Mouse (Mus musculus) heart, adult 9 months (tissue): Measurements from ENCODE around the gene Hivep1.

ENCODE experiments used
- DNase-seq, 2 experiments: peaks; one replicate each; pipeline ENCODE4 v3.0.0; 2022; ENCODE audit warnings: low spot score in 2 of 2

Hivep1 gene

DNA sequence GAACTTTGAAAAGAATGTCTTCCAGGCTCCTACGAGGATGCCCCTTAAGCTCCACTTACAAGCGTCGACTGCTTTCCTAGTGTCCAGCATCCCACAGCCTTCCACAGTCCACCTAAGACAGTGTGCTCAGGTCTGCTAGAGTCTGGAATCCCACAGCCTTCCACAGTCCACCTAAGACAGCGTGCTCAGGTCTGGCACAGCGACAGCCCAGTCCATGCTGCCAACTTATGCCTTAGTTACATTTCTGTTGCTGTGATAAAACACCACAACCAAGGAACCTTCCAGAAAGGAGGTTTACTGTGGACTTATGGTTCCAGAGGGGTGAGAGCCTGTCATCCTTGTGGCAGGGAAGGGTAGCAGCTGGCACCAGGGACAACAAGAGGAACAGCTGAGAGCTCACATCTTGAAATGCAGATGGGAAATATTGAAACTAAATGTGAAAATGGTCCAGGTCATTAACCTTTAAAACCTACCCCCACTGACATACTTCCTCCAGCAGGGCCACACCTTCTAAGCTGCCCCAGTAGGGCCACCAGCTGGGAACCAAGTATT, 25.0 kb downstream of the Hivep1 start:
- DNase-seq = no peak

DNA sequence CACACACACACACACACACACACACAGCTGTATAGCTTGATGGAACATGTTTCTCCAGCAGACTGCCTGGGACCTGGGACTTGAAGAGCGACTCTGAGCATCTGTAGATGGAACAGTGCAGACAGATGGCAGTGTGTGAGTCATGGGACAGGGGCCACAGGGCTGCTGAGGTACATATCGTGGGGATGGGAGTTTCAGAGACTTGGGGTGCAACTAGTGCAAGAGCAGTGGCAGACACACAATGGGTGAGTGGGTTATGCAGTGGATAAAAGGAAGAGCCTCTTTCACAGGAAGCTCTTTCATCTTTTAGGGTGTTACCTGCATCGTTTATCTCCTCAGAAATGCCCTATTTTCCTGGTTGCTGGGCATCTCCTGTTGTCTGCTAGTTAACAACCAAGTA, 25.8 kb downstream of the Hivep1 start:
- no peak for DNase-seq

DNA sequence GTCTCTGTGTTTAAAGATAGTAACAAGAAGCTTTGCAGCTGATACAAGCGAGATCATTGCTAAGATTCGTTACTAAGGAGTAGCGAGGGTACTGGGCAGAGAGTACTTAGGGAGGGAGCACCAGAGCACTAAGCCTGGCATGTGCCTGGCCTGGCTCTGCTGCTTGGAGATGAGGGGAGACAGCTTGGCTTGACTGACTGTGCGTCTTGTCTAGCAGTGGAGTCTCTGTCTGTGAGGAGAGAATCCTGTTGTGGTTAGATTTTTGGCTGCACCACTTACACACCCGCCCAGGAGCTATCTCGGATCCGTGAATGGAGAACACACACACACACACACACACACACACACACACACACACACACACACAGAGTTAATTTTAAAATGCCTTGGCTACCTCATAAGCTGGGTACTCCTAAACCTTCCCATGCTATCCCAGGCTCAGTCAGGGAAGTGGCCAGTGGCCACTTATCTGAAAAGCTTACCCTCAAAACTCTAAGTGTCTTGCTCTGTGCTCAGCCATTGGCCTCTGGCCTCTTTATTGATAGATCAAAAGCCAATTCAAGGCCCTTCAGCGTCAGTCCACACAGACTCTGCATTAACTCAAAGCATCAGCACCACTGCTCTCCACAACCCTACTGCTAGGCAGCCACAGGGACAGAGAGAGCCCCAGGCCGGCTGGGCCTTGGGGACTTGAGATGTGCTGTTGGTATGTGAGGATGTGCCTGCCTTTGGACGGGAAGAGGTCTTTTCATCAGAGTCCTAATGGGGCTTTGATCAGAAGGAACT, 28.5 kb downstream of the Hivep1 start:
- no peak for DNase-seq

DNA sequence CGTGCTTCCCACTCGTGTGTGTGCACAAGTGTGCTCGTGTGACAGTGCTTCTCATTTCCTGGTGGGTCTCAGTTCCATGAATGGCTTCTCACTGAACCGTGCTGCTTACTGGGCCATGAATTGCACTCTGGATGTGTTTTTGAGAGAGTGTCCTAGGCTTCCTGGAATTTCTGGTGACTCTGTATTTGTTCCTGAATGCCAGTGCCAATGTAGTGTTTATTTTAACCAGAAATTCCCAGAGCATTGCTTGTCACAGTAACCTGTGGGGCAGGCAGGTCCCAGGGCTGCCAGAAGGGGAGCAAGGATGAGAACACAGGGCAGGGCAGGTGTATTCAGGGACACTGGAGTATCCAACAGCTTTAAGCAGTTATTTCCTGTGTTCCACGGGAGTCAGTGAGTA, 36.5 kb downstream of the Hivep1 start:
- no peak for DNase-seq

DNA sequence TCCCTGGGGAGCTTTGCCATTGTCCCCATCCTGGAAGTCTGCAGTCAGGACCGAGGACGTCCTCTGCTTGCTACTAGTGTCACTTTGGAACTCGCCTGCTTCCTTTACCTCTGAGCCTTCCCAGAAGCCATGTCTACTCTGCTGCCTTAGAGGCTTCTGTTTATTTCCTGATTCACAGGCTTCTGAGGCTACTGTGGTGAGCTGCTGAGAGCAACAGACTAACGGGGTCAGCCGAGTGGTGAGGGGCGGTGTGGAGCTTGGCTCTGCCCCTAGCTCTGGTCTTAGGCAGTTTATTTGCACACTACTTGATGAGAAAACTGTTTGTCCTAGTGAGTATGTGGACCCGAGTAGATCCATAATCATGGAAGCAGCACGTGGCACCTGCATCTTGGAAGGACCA, 37.2 kb downstream of the Hivep1 start:
- no peak for DNase-seq

DNA sequence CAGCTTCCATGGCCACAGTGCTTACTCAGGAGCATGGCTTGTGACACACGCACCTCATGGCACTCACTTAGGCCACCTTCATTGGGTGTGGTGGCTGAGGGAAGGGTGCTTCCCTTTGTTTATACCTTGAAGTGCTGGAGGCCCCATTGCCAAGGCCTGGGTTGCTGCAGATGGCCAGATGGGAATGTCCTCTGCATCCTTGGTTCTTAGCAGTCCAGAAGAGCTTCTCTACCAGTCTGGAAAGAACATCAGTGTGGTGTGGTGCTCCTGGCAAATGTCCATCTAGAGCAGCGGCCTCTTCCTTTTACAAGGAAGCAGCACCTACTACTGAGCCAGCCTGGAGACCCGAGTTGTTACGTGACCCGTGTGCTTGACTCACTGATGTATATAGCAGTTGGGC, 38.9 kb downstream of the Hivep1 start:
- no peak for DNase-seq

DNA sequence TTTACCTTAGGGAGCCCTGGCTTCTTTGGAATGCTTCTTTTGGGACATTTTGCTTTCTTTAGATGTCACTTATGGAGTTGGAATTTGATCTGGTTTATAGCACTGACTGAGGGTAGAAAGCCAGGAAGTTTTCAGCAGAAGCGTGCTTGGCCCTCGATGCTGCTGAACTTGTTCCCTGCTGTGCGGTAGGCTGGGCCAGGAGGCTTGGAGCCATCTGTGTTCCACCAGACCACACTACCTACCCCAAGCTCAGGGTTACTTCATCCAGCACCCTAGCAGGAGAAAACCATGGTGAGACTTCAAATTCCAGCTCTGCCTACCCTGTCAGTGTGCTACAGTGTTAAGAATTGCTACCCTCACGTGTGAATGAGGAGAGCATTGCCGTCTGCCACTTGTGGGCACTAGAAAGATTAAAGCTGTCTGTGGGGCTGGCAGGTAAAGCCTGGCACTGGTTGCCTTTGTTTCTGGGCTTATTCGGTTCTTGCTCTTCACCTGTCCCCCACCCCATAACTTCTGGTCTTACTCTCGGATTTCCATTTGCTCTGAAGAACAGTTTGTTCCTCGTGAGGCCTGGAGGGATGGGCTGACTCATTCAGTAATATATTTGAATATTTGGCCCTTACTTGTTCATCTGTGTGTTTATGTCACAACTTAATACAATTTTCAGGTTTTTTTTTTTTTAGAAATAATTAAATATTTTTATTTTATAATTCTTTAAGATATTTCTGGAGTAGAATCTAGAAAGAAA, 40.7 kb downstream of the Hivep1 start:
- no peak for DNase-seq

DNA sequence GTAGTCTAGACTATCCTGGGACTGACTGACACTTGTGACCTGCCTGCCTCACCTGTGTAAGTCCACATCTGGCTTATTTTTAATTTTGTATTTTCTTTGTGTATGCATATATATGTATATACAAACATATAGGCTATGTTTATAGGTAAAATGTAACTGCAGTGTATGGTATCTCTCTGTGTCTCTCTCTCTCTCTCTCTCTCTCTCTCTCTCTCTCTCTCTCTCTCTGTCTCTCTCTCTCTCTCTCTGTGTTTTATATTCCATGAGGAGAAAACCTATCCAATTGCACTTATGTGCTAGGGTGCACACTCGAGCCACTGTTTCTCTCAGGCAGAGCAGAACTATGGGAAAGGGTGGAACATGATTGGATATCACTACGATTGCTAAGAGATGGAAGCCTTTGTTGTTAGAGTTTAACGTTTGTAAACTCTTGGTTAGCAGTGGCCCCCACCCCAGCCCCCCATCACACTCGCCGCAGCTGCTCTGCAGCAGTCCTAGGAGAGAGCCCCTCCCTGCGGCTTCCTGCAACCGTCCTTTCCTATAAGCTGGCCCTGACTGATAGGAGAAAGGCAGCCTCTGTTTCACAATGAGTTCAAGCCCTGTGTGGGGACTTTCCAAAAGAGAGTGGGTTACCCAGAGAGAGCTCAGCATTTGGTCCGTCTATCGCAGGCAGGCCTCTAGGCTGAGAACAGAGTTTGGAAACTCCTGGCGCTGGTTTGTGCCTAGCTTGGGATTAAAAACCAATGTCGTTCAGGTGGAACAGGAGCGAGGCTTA, 41.6 kb downstream of the Hivep1 start:
- no peak for DNase-seq

DNA sequence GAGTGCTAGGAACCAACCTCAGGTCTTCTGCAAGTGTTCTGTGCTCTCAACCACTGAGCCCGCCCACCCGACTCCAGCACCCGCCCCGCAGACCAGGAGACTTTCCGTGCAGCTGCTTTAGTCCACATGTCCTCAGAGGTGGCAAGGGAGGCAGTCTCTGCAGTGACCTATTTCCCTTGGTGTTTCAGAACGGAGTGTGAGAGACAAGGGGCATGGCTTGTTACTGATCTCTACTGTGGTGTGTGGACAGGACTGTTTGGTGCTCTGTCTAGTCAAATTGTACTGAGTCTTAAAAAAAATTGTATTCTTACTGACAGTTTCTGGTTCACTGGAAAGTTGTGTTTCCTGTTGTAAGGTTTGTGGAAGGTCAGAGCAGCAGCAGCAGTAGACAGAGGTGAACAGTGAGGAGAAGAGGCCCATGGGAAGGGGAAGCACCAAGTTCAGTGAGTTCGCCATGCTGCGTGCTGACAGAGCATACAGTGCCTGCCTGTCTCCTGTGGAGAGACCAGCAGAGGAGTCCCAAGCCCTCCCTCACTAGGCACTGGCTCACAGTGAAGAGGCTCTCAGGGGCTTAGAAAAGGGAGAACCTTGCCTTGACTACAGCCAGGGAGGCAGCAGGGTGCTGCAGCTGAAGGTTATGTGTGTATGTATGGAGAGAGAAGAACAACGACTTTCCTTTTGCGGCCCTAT, 44.1 kb downstream of the Hivep1 start:
- no peak for DNase-seq

DNA sequence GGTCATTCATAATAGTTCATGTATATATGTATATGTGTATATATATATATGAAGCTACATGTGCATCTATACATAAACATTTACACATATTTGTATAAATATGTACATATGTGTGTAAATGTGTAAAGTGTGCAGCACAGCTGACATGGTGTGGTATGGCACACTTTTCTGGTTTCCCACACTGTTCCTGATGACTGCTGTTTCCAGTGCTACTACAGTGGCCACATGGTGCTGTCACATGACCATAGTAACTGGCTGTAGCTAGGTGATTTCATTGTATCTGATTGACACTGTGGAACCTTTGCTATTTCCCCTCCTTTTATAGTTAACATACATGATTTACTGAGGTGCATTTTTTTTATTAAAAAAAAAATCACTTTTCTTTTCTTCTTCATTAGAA, 45.3 kb downstream of the Hivep1 start:
- no peak for DNase-seq

DNA sequence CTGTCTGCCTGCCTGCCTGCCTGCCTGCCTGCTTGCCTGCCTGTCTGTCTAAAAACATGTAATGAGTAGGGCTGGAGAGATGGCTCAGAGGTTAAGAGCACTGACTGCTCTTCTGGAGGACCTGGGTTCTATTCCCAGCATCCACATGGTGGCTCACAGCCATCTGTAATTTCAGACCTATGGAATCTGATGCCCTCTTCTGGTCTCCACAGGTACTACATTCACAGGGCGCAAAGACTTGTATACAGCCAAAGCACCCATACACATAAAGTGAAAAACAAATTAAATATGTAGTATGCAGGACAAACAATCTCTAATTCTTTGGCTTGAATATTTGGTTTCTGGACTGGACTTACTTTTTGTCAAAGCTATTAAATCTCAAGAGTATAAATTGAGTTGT, 46.7 kb downstream of the Hivep1 start:
- DNase-seq = no peak

DNA sequence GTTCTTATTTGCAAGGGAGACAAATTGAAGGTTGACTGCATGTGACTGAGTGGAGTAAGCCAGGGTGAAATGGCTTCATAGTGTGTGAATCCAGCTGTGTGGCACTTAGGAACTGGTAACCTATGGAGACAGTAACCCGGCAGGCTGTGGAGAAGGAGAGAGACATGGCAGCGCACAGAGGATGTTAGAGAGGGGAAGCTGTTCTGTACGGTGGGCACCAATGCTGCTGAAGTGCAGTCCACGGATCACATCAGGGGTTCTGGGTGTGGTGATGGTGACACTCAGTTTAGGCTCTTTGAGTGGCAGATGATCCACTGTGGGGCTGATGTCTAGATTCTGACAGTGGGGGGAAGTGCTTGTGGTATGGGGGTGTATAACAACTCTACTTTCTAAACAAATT, 47.7 kb downstream of the Hivep1 start:
- no peak for DNase-seq

DNA sequence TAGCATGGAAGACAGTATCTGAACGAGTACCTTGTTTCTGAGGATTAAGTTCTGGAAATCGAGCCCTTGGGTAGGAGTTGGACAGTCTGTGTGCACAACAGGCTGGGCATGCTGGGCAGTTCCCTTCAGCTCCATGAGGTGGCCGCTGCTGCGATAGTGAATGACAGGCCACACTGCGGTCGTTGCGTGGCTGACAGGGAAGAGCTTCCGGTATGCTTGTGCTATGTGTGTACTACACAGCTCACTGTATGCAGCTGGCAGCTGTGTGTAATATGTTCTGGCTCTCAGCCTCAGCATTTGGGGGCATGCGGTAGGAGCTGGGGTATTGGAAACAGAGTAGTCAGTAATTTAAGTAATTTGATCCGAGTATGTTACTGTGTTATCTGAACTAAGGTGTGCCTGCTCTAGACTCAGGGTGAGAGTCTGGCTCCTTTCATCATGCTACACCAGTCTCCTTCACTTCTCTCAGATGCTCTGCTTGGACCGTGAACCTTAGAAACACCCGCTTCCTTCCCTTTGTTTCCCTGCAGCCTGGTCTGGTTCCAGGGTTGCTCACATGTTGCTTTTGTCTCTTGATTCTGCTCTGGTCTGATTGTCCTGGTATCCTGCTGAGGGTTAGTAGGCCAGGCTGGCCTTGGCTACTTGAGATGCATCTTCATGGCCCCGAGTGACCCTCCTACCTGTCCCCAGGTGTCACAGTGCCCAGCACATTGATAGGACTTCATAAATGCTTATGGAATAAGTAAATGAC, 49.8 kb downstream of the Hivep1 start:
- DNase-seq = no peak

DNA sequence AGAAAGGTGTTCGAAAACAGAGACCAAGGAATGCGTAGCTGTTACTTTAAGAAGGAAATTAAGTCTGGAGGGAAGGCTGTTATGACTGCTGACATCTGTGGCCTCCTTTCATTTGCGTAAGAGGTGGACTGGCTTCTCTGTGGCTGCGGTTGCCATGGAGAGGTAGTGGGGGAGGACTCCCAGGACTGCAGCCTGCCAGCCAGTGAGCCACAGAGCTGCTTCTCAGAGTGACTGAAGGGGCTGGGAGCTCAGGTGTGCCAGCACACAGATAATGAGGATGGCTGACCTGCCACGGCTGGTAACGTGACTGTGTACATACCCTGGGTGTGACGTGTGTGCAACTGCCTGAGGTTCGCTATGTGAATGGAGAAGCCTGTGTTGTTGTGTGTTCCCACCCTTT, 51.2 kb downstream of the Hivep1 start:
- peak; percentile 69 to 74 for DNase-seq

DNA sequence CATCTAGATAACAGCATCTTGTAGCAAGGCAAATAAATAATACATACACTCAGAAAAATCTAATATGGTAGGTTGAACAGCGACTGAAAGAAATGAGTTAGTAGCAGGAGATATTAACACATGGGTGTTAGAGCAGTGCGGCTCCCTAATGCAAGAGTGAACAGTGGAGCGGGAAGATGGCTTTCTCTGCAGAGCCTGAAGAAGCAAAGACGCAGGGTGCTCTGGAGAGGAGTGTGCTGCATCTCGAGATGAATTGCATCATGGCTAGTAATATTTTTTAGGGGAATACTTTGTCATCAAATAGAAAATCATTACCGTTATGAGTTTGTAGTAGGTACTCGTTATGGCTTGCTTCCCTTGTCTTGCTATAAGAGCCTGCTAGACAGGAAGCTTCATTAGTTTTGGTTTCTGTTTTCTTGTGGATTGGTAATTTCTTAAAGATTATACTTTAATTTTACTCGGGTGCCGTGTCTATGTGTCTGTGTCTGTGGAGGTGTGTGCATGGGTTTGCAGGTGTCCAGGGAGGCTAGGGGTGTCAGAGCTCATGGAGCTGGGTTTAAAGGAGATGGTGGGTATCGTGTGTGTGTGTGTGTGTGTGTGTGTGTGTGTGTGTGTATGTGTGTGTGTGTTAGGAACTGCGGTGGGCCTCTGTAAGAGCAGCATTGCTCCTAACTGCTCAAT, 51.8 kb downstream of the Hivep1 start:
- no peak for DNase-seq

DNA sequence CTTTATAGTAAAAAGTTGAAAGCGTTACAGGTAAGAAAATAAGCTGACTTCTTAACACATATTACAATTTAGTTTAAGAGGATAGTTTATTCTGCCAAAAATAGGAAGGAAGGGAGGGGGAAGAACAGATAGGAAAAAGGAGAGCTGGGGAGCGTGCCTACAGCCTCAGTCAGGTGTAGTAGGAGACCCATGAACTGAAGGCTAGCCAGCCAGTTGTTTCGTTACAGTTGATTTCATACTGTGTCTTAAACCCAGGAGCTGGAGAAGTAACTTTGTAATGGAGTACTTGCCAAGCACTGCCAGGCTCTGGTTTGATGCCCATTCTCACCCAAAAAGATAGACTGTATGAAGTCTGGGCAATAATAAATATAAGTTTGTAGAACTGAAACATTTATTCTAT, 52.5 kb downstream of the Hivep1 start:
- DNase-seq = no peak

DNA sequence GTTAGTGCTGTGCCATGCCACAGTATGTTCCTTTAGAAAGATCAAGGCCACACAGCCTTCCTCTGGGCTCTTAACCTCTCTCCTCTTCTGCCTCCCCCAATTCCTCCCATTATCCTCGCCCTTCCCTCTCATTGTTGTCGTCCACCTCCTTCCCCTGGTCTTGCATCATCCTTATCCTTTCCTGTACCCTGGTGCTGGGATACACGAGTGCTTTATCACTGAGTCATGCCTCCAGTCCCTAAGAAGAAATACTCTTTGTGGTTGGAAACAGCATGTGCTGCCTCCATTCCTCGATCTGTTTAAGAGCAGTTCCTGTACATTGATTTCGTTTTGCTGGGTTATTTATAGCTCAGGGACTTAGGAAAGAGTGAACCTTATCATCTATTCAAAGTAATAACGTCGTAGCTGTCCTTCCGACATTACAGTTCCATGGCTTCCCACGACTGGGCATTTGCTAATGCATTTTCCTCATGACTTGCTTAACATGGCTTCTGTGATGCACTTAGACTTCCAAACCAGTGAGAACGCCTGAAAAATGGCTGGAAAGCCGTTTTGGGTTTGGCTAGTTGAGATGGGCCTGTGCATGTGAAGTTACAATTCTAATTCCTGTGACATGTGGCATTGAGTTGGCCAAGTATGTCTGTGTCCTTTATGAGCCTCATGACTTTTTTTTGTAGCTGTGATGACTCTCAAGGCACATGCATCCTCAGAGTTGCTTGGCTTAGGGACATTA, 56.8 kb downstream of the Hivep1 start:
- DNase-seq = no peak

DNA sequence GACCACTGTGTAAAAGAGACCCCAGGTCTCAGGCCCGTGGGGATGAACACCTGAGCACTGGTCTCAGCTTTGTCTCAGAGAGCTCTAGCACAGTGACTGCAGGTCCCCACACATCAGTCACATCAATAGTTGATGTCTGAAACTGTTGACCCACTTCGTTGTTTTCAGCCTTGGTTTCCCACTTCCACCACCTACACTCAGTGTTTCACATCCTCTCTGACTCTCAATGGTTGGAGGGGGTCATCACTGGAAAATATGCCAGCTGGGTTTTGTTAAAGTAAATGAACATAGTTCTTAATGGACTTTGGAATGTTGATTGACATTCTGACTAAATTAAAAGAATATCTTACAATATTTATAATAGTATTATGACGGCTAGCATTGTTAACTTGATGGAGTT, 58.6 kb downstream of the Hivep1 start:
- no peak for DNase-seq

DNA sequence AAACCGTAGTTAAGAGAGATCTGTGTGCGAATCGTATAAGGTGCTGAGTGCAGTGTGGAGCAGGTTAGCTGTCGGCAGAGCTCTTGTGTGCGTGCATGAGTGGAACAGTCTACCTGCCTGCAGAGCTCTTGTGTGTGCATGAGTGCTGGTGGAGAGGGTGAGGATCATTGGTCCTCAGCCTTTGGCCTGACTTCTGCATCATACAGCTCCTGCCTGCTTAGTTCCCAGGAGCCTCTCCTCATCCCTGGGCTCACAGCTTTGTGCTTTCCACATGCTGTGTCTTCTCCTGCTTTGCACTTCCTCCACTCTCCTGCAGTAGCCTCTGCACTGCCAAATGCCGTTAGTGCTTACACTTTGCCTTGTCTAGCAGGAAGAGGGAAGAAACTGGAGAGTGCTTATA, 60.2 kb downstream of the Hivep1 start:
- no peak for DNase-seq

DNA sequence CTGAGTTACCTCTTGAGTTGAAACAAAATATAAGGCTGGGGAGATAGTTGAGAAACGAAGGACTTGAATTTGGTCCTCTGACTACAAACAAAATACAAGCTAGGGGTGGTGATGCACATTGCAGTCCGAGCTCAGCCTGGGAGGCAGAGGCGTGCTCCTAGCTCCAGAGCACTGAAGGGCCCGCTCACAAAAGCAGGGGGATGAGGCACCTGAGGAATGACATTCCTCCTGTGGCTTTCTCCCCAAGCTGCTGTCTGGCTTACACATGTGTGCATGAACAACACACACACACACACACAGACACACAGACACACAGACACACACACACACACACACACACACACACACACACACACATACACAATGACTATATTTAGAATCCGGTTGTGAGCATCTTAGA, 60.9 kb downstream of the Hivep1 start:
- no peak for DNase-seq
